Mouse (Mus musculus) frontal cortex, postnatal 25 days (tissue): ENCODE data around the gene Pard3b.
A peak's percentile ranks its signal among the peaks of the same experiment; 100 is the strongest.

Experiments used
- DNase-seq, 2 experiments: peaks; one replicate each; pipeline ENCODE4 v3.0.0; 2022; ENCODE audit warnings: low spot score in 2 of 2

Pard3b gene

GRCm38 (mm10) chr1:62635203-62635602 is 996.6 kb downstream of the Pard3b start:
- no peak for DNase-seq

- no peak for DNase-seq
Observed at GRCm38 (mm10) chr1:62636906-62637673, 998.5 kb downstream of the Pard3b start.

DNA sequence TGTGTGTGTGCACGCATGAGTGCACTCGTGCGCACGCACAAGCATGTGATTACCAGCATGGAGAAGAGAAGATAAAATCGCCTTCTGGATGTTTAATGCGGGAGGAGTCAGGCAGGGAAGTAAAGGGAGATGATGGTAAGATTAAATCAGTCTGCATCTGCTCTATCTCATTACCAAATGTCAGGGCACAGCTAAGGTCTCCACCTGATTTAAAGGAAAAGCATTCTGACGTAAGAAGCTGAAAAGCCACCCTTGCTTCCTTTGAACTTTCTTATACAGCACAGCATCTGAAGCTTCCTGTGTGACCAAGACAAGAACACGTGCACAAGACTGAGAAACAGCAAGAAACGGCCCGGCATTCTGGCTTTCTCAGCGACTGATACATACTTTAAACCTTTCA is 1000.4 kb downstream of the Pard3b start:
- DNase-seq, result no peak

- DNase-seq, result no peak
Observed at GRCm38 (mm10) chr1:62639440-62639839, 1000.8 kb downstream of the Pard3b start.

DNA sequence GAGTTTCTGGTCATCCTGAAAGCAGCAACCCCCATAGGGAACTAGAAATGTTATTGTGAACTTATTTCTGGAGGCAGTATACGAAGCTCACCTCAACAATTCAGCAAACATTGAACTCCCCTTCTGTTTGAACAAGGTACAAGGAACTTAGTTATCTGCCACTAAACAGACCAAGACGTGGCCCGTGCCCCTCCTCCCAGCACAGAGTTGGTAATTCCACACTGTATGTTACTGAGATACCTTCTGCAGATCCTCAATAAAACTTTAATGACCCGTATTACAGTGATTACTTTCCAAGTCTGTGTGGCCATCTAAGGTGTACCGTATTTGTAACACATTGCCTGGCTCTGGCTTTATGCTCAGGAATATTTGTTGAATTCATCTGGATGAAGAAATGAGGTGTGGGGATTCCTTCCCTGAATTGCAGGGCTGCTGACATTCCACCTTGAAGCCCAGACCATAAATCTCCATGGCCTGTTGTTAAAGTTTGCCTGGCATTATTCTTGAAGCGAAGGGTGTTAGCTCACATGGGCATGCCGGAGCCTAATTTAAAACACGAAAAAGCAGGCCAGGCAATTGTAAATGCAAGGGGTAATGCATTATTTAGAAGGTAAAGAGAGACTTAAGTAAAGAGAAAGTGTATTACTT is 1006.1 kb downstream of the Pard3b start:
- DNase-seq, result no peak

DNA sequence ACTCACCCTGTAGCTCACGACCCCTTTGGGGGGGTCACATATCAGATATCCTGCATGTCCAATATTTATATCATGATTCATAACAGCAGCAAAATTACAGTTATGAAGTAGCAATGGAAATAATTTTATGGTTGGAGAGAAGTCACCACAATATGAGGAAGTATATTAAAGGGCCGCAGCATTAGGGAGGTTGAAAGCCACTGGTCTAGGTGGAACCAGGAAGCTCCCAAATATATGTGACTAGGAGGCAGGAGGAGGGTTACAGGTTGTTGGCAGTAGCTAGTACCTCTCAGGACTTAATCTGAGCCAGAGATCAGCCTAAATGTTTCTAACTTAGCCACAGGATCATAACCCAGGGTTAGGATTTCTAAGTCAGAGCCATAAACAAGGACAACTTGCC is 1008.2 kb downstream of the Pard3b start:
- no peak for DNase-seq

- DNase-seq, result no peak
Observed at GRCm38 (mm10) chr1:62648116-62648515, 1009.5 kb downstream of the Pard3b start.

DNA sequence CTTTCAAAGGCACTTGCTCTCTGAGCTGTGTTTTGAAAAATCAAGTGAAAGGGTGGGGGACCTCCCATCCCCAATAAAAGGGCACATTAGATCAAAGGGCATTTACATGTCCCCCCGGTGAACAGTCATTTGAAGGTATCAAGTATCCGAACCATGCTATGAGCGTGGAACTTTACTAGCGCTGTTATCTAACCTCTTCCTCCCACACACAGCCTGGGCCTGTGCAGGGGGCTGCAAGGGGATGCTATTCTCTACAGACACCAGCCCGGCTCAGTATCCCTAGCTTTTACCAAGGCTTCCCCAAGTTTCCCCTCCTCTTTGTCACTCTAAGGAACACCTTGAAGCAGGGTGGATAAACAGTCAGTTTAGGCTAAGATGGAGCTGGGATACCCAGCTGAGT is 1010.0 kb downstream of the Pard3b start:
- DNase-seq, result no peak

GRCm38 (mm10) chr1:62650491-62650890 is 1011.9 kb downstream of the Pard3b start:
- DNase-seq, result no peak

DNA sequence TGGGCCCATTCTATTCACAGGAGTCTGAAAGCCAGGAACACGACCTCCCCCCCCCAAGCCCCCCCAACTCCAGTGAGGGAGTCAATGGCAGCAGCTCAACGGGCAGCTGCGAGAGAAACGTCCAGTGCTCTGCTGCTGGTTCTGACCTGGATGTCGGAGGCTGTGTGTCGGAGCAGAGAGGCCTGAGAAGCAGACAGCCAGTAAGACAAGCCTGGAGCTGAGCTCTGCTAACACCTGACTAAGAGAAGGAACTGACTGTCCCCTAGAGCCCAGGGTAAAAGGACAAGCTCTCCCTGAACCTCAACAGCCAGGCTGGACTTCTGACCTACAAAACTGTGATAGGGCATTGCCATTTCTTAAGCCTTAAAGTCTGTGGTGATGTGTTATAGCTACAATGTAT is 1015.8 kb downstream of the Pard3b start:
- DNase-seq, result no peak

- no peak for DNase-seq
Observed at GRCm38 (mm10) chr1:62664960-62665645, 1026.5 kb downstream of the Pard3b start.

GRCm38 (mm10) chr1:62665771-62666730 is 1027.4 kb downstream of the Pard3b start:
- no peak for DNase-seq

DNA sequence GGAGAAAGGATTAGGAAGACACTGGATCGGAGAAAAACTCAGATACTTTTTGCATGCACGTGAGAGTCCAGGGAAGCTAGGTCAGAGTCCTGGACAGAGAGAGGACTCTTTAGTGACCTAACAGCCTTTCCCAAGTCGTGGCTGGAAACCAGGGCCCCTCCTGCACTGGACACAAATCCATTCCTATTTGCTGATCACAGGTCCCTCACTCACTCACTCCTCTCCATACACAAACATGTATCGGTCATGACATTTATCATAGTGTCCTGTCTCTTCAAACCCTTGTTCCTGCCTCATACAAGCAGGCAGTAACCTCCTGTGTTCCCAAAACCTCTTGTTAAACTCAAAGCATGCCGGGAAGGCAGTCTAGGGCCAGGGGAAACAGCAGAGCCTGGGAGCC is 1028.2 kb downstream of the Pard3b start:
- DNase-seq, result no peak

DNA sequence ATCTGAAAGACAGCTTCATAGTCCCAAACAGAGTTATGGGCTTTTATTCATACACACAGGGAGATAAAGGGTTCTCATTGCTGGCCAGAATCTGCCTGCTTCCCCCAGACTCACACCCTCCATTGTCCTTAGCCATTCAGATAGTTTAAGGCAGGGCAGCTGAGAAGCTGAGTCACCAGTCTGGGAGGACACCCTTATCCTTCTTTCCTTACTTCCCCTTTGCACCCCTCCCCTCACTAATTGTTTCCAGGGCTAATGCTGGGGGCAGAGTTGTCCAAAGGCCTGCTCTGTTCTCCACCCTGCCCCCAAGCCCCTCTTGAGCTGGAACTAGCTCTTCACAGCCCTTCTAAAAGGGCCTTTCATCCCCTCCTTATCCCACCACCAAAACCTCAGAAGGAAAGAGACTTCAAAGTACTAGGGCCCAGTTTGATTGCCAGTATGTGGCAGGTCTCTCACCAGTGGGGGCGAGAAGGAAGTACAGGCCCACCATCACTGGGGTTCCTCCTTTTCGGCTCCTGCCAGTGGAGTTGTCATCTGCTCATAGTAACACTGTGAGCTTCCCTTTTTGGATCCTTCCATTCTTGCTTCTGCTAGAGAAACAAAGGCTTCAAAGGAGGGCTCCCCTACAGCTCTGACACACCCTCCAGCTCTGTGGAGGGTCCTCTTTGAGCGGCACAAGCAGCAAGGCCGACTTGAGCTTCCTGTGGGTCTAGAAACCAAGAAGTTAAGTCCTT is 1040.2 kb downstream of the Pard3b start:
- DNase-seq, result no peak

GRCm38 (mm10) chr1:62679466-62679865 is 1040.8 kb downstream of the Pard3b start:
- DNase-seq, result no peak

- DNase-seq, result no peak
Observed at GRCm38 (mm10) chr1:62682456-62683385, 1044.1 kb downstream of the Pard3b start.

DNA sequence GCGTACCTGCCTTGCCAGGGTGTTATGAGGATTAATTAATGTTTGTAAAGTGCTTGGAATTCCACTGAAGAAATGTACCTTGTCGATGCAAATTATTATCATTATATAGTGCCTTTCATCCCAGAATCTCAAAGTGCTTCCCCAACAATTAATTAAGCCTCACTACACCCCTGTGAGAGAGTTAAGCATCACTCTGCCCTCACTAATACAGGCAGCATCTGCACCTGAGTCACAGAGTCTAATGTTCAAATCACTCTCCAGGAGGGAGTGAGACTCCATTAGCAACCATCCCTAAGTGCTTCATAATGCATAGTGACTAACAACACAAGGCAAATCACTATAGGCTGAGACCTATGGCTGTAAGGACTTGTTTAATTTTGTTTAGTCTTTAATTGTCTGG is 1044.9 kb downstream of the Pard3b start:
- no peak for DNase-seq

DNA sequence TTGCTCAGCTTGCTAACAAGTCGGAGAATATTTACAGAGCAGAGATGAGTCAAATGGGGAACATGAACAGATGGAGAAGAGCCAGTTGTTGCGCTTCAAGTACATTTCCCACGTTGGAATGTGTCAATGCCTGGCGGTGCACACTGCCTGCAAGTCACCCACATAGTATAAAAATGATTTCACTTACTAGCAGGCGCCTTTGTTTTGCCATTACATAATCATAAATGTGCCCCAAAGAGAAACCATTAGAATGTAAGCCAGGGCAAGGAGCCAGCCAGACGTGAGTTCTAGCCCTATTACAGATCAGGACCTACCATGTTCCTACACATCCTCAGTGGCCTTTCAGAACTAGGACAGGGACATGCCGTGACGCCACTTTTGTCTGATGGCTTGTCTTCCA is 1048.9 kb downstream of the Pard3b start:
- peak; percentile 15 to 40 for DNase-seq

- DNase-seq, result no peak
Observed at GRCm38 (mm10) chr1:62691175-62691574, 1052.6 kb downstream of the Pard3b start.
